Mouse (Mus musculus) c-Kit-negative CD71-positive TER-119-positive erythroid progenitor cells, embryonic 14.5 days (primary cell): Measurements from ENCODE around the gene Rfc4.

ENCODE experiments used
- DNase-seq: peaks from one replicate; pipeline ENCODE4 v3.0.0-alpha.2; 2013; ENCODE audit warnings: low read depth, low spot score

The Rfc4 gene

GRCm38 (mm10) chr16:23127673-23128375 is at the start of gene Rfc4:
Gene Rfc4, minus strand, starts transcription at chr16:23127737.
- peak; percentile 83 for DNase-seq

- DNase-seq, result no peak
These were observed 48.4 kb upstream of the Rfc4 start for GRCm38 (mm10) chr16:23175956-23176355.

- no peak for DNase-seq
These were observed 47.3 kb upstream of the Rfc4 start for GRCm38 (mm10) chr16:23174855-23175254.

GRCm38 (mm10) chr16:23173904-23174303 is 46.4 kb upstream of the Rfc4 start:
- DNase-seq, result no peak

- DNase-seq, result no peak
These were observed 43.3 kb upstream of the Rfc4 start for GRCm38 (mm10) chr16:23170813-23171212.

GRCm38 (mm10) chr16:23167079-23167478 is 39.5 kb upstream of the Rfc4 start:
- DNase-seq, result no peak

- no peak for DNase-seq
These were observed 39.1 kb upstream of the Rfc4 start for GRCm38 (mm10) chr16:23166646-23167045.

- no peak for DNase-seq
These were observed 37.9 kb upstream of the Rfc4 start for GRCm38 (mm10) chr16:23165441-23165840.

- no peak for DNase-seq
These were observed 36.9 kb upstream of the Rfc4 start for GRCm38 (mm10) chr16:23164443-23164842.

- no peak for DNase-seq
These were observed 34.6 kb upstream of the Rfc4 start for GRCm38 (mm10) chr16:23162116-23162515.

GRCm38 (mm10) chr16:23159749-23160148 is 32.2 kb upstream of the Rfc4 start:
- DNase-seq, result no peak

- DNase-seq, result no peak
These were observed 31.4 kb upstream of the Rfc4 start for GRCm38 (mm10) chr16:23158957-23159356.

GRCm38 (mm10) chr16:23158292-23158691 is 30.8 kb upstream of the Rfc4 start:
- no peak for DNase-seq

GRCm38 (mm10) chr16:23157013-23157412 is 29.5 kb upstream of the Rfc4 start:
- no peak for DNase-seq

GRCm38 (mm10) chr16:23154261-23154660 is 26.7 kb upstream of the Rfc4 start:
- DNase-seq, result no peak

- DNase-seq, result no peak
These were observed 23.9 kb upstream of the Rfc4 start for GRCm38 (mm10) chr16:23151423-23151822.

- no peak for DNase-seq
These were observed 21.9 kb upstream of the Rfc4 start for GRCm38 (mm10) chr16:23149396-23149795.

- DNase-seq, result no peak
These were observed 21.4 kb upstream of the Rfc4 start for GRCm38 (mm10) chr16:23148936-23149335.

GRCm38 (mm10) chr16:23146280-23146679 is 18.7 kb upstream of the Rfc4 start, which contains the start of gene Adipoq:
Gene Adipoq, plus strand, starts transcription at chr16:23146536.
- DNase-seq, result no peak

- no peak for DNase-seq
These were observed 17.7 kb upstream of the Rfc4 start for GRCm38 (mm10) chr16:23145211-23145610.

- no peak for DNase-seq
These were observed 16.8 kb upstream of the Rfc4 start for GRCm38 (mm10) chr16:23144326-23144725.

GRCm38 (mm10) chr16:23140911-23141310 is 13.4 kb upstream of the Rfc4 start:
- no peak for DNase-seq

- DNase-seq, result no peak
These were observed 9.0 kb upstream of the Rfc4 start for GRCm38 (mm10) chr16:23136406-23136970.
